8 mouse cellular contexts compared by ENCODE assay signal in the genomic region with DNA sequence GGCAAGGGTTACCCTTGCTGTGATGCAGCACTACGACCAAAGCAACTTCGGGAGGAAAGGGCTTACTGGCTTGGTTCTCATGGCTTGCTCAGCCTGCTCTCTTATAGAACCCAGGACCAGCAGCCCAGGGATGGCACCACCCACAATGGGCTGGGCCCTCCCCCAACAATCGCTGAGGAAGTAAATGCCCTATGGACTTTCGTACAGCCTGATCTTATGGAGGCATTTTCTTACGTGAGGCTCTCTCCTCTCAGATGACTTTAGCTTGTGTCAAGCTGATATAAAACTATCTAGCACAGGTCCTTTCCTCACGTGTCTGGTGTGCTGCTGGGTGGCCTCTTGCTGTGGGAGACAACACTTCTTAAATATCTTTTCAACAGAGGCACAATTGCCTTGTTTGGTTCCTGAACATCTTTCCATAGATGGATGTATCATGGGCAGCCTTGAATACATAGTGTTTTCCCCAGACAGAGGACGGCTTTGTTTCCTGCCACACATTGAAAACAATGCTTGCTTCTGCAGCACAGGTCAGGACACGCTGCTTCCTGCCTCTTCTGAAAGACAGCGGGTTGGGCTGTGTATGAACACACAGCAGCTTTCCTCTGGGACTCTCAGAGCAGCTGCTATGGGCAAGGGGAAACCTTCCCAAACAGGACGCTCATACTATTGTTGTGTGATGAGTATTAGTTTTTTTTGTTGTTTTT. TPM values are rescaled to one million over a fixed set of nuclear protein-coding genes. Genes with fewer than 3 reads are reported as not detected.
DNase-seq lines count a peak whose midpoint lies in the region; ATAC-seq lines count a peak whose summit lies in the region.
"Had no signal": no experiment of that assay in that cellular context is flagged by ENCODE, and none has a peak within 500 bp of the region (broad histone marks: within the 10 kb centered on the region; RNA-seq: fewer than 3 reads in every experiment).

No protein-coding gene starts in this region.

- H3K4me2 ChIP-seq in forebrain, embryonic 12.5 days: no peak overlapping the region
- H3K4me2 ChIP-seq in hindbrain, embryonic 11.5 days (replicated peaks; ENCODE audit: low read depth, low read length): no peak overlapping the region
- H3K4me2 ChIP-seq in limb, embryonic 15.5 days: no peak overlapping the region

- WGBS in forebrain, embryonic 12.5 days: 42% methylated on average over 10 of the region's 10 CpGs
- WGBS in hindbrain, embryonic 11.5 days: 32% methylated on average over 10 of the region's 10 CpGs
- WGBS in limb, embryonic 15.5 days: 60% methylated on average over 10 of the region's 10 CpGs

- DNase-seq in retina, postnatal 1 day: peak; percentile 91
- DNase-seq in retina, embryonic 14.5 days (ENCODE audit: low spot score): no peak
- DNase-seq in hindbrain, embryonic 11.5 days (ENCODE audit: low spot score): peak; percentile 50
- no peak for DNase-seq in left cerebral cortex, postnatal 4 days

- no peaks in the 10 kb centered on the region for H3K27me3 ChIP-seq in forebrain, embryonic 12.5 days
- no peaks in the 10 kb centered on the region for H3K27me3 ChIP-seq in hindbrain, embryonic 11.5 days (ENCODE audit: control insufficient read depth, insufficient read depth, low read length)
- no peaks in the 10 kb centered on the region for H3K27me3 ChIP-seq in limb, embryonic 15.5 days

- H3K4me1 ChIP-seq in forebrain, embryonic 12.5 days: peaks cover 13% of the 10 kb centered on the region
- 0 out of 2 replicates have a peak, but pooled peaks cover 3% of the 10 kb centered on the region for H3K4me1 ChIP-seq in hindbrain, embryonic 11.5 days (replicated peaks; ENCODE audit: control insufficient read depth, insufficient read depth, low read length)
- 0 out of 2 replicates have a peak, but pooled peaks cover 3% of the 10 kb centered on the region for H3K4me1 ChIP-seq in limb, embryonic 15.5 days

- no peak overlapping the region for H3K4me3 ChIP-seq in forebrain, embryonic 12.5 days (replicated peaks)
- no peak overlapping the region for H3K4me3 ChIP-seq in hindbrain, embryonic 11.5 days (ENCODE audit: low read depth, low read length)
- H3K4me3 ChIP-seq in limb, embryonic 15.5 days: no peak overlapping the region

- intact Hi-C loops in left cerebral cortex, postnatal 4 days (cut with DNase I): no loop called here

- 0 out of 2 replicates have a peak, but pooled peaks have one; percentile 11 for ATAC-seq in forebrain, embryonic 12.5 days (ENCODE audit: low FRiP score)
- peak; percentile 92 for ATAC-seq in hindbrain, embryonic 11.5 days (ENCODE audit: low FRiP score)
- ATAC-seq in limb, embryonic 15.5 days (ENCODE audit: insufficient number of reproducible peaks, low FRiP score, low TSS enrichment, low read depth): no peak
- ATAC-seq in megakaryocyte, adult 5-6 weeks (ENCODE audit: poor library complexity, severe bottlenecking): no peak

- peak overlapping the region; percentile 46; the same call in 1 of the 2 replicates for H3K27ac ChIP-seq in forebrain, embryonic 12.5 days
- H3K27ac ChIP-seq in hindbrain, embryonic 11.5 days (ENCODE audit: low read depth, low read length): peak overlapping the region; percentile 80
- H3K27ac ChIP-seq in limb, embryonic 15.5 days: peak overlapping the region; percentile 52
- H3K27ac ChIP-seq: macrophage had no signal

- no peaks in the 10 kb centered on the region for H3K9me3 ChIP-seq in forebrain, embryonic 12.5 days
- H3K9me3 ChIP-seq in hindbrain, embryonic 11.5 days (ENCODE audit: control insufficient read depth, low read length): no peaks in the 10 kb centered on the region
- no peaks in the 10 kb centered on the region for H3K9me3 ChIP-seq in limb, embryonic 15.5 days

- peaks cover 38% of the 10 kb centered on the region for H3K36me3 ChIP-seq in forebrain, embryonic 12.5 days (replicated peaks)
- H3K36me3 ChIP-seq in hindbrain, embryonic 11.5 days (ENCODE audit: control insufficient read depth, insufficient read depth, low read length): 0 out of 2 replicates have a peak, but pooled peaks cover 5% of the 10 kb centered on the region
- H3K36me3 ChIP-seq in limb, embryonic 15.5 days: peaks cover 49% of the 10 kb centered on the region

- no peak overlapping the region for H3K9ac ChIP-seq in forebrain, embryonic 12.5 days
- peak overlapping the region; percentile 15; the same call in 1 of the 2 replicates for H3K9ac ChIP-seq in hindbrain, embryonic 11.5 days (ENCODE audit: low read depth, low read length)
- no peak overlapping the region for H3K9ac ChIP-seq in limb, embryonic 15.5 days

RNA-seq across cellular contexts. Expression of a gene that starts 31.5 kb away (rescaled TPM):
- 58.9 and 61.2 TPM in 2 replicates for polyA plus RNA-seq in forebrain, embryonic 12.5 days (2016; fragmentation: Nextera tagmentation; extraction: Ambion mirVana)
- 64.0 and 69.7 TPM in 2 replicates for polyA plus RNA-seq in hindbrain, embryonic 11.5 days (2014; fragmentation: Nextera tagmentation; extraction: Ambion mirVana)
- polyA plus RNA-seq in limb, embryonic 15.5 days (2015; fragmentation: Nextera tagmentation; extraction: Ambion mirVana): 72.5 and 74.9 TPM in 2 replicates
- 51.5 and 54.5 TPM in 2 replicates for total RNA-seq in megakaryocyte, adult 5-6 weeks (2015)
- 60.1 and 91.5 TPM in 2 replicates for total RNA-seq in megakaryocyte, adult 5-6 weeks (2017)
- total RNA-seq in left cerebral cortex, postnatal 4 days (2021): 10 to 100 TPM; 29.5 to 31.6 TPM

Comparison
In these comparisons a context has a peak if more than half of its experiments do, and no peak if none do; other contexts are left out.
1. DNase-seq: peak in retina, postnatal 1 day (single experiment) and hindbrain, embryonic 11.5 days (single experiment); none in retina, embryonic 14.5 days (single experiment) and left cerebral cortex, postnatal 4 days (single experiment).
2. ATAC-seq: peak in forebrain, embryonic 12.5 days (single experiment) and hindbrain, embryonic 11.5 days (single experiment); none in limb, embryonic 15.5 days (single experiment) and megakaryocyte, adult 5-6 weeks (single experiment).
3. Peak in every context shown above with its lines, with median percentiles within 50 percentile points of each other: H3K27ac ChIP-seq.